Mouse (Mus musculus): ENCODE measurements around the gene Wdr89. TPM values are rescaled to one million over a fixed set of nuclear protein-coding genes. Genes with fewer than 3 reads are reported as not detected.

Wdr89 gene
- polyA plus RNA-seq, 1 experiment, result not detected

- 91% methylated on average over 2 of the region's 2 CpGs for WGBS
- Histone ChIP-seq H3K4me3 (ENCODE audit: insufficient read depth, low read depth, low read length) (no peak overlapping the region), H3K4me1 (ENCODE audit: control insufficient read depth, insufficient read depth, low read length) (no peaks in the 10 kb centered on the region), H3K27ac (ENCODE audit: insufficient read depth, low read depth, low read length) (no peak overlapping the region)
- TF ChIP-seq CTCF (IDR thresholded peaks at IDR 0.05; ENCODE audit: insufficient read depth, low read depth, low read length) (no peak), POLR2A (IDR thresholded peaks at IDR 0.05; ENCODE audit: insufficient read depth, low read depth, low read length) (no peak)
Measured at GRCm38 (mm10) chr12:75638345-75638744, 31.0 kb downstream of the Wdr89 start.

GRCm38 (mm10) chr12:75637103-75637502 is 32.2 kb downstream of the Wdr89 start:
- no peak overlapping the region for H3K4me3 ChIP-seq (ENCODE audit: insufficient read depth, low read depth, low read length)
- TF ChIP-seq CTCF (IDR thresholded peaks at IDR 0.05; ENCODE audit: insufficient read depth, low read depth, low read length) (no peak), POLR2A (IDR thresholded peaks at IDR 0.05; ENCODE audit: insufficient read depth, low read depth, low read length) (no peak)
- WGBS, result 92% methylated on average over 3 of the region's 3 CpGs
- H3K27ac ChIP-seq (ENCODE audit: insufficient read depth, low read depth, low read length), result no peak overlapping the region
- H3K4me1 ChIP-seq (ENCODE audit: control insufficient read depth, insufficient read depth, low read length), result no peaks in the 10 kb centered on the region

GRCm38 (mm10) chr12:75635771-75636430 is 33.4 kb downstream of the Wdr89 start:
- Histone ChIP-seq H3K4me3 (ENCODE audit: insufficient read depth, low read depth, low read length) (no peak overlapping the region), H3K27ac (ENCODE audit: insufficient read depth, low read depth, low read length) (no peak overlapping the region), H3K4me1 (ENCODE audit: control insufficient read depth, insufficient read depth, low read length) (no peaks in the 10 kb centered on the region)
- TF ChIP-seq CTCF (IDR thresholded peaks at IDR 0.05; ENCODE audit: insufficient read depth, low read depth, low read length), result no peak
- TF ChIP-seq POLR2A (IDR thresholded peaks at IDR 0.05; ENCODE audit: insufficient read depth, low read depth, low read length), result no peak
- 96% methylated on average over 10 of the region's 10 CpGs for WGBS

- no peaks in the 10 kb centered on the region for H3K4me1 ChIP-seq (ENCODE audit: control insufficient read depth, insufficient read depth, low read length)
- TF ChIP-seq POLR2A (IDR thresholded peaks at IDR 0.05; ENCODE audit: insufficient read depth, low read depth, low read length) (no peak), CTCF (IDR thresholded peaks at IDR 0.05; ENCODE audit: insufficient read depth, low read depth, low read length) (no peak)
- no peak overlapping the region for H3K4me3 ChIP-seq (ENCODE audit: insufficient read depth, low read depth, low read length)
- WGBS, result 59% methylated on average over 1 of the region's 1 CpGs
- no peak overlapping the region for H3K27ac ChIP-seq (ENCODE audit: insufficient read depth, low read depth, low read length)
Measured at GRCm38 (mm10) chr12:75629618-75630017, 39.7 kb downstream of the Wdr89 start.

GRCm38 (mm10) chr12:75623292-75623691 is 46.0 kb downstream of the Wdr89 start:
- no peaks in the 10 kb centered on the region for H3K4me1 ChIP-seq (ENCODE audit: control insufficient read depth, insufficient read depth, low read length)
- 90% methylated on average over 5 of the region's 5 CpGs for WGBS
- H3K27ac ChIP-seq (ENCODE audit: insufficient read depth, low read depth, low read length), result no peak overlapping the region
- TF ChIP-seq POLR2A (IDR thresholded peaks at IDR 0.05; ENCODE audit: insufficient read depth, low read depth, low read length) (no peak), CTCF (IDR thresholded peaks at IDR 0.05; ENCODE audit: insufficient read depth, low read depth, low read length) (no peak)
- H3K4me3 ChIP-seq (ENCODE audit: insufficient read depth, low read depth, low read length), result no peak overlapping the region

GRCm38 (mm10) chr12:75622835-75623234 is 46.5 kb downstream of the Wdr89 start:
- Histone ChIP-seq H3K27ac (ENCODE audit: insufficient read depth, low read depth, low read length) (no peak overlapping the region), H3K4me1 (ENCODE audit: control insufficient read depth, insufficient read depth, low read length) (no peaks in the 10 kb centered on the region), H3K4me3 (ENCODE audit: insufficient read depth, low read depth, low read length) (no peak overlapping the region)
- 65% methylated on average over 3 of the region's 3 CpGs for WGBS
- no peak for TF ChIP-seq CTCF (IDR thresholded peaks at IDR 0.05; ENCODE audit: insufficient read depth, low read depth, low read length)
- no peak for TF ChIP-seq POLR2A (IDR thresholded peaks at IDR 0.05; ENCODE audit: insufficient read depth, low read depth, low read length)

- no peak for TF ChIP-seq CTCF (IDR thresholded peaks at IDR 0.05; ENCODE audit: insufficient read depth, low read depth, low read length)
- no peak for TF ChIP-seq POLR2A (IDR thresholded peaks at IDR 0.05; ENCODE audit: insufficient read depth, low read depth, low read length)
- no peak overlapping the region for H3K27ac ChIP-seq (ENCODE audit: insufficient read depth, low read depth, low read length)
- 70% methylated on average over 8 of the region's 8 CpGs for WGBS
- H3K4me1 ChIP-seq (ENCODE audit: control insufficient read depth, insufficient read depth, low read length), result peaks cover 3% of the 10 kb centered on the region; the same call in 1 of the 2 replicates
- H3K4me3 ChIP-seq (ENCODE audit: insufficient read depth, low read depth, low read length), result no peak overlapping the region
Measured at GRCm38 (mm10) chr12:75616841-75617240, 52.5 kb downstream of the Wdr89 start.

GRCm38 (mm10) chr12:75616158-75616791 is 53.1 kb downstream of the Wdr89 start:
- no peak for TF ChIP-seq CTCF (IDR thresholded peaks at IDR 0.05; ENCODE audit: insufficient read depth, low read depth, low read length)
- 17% methylated on average over 24 of the region's 24 CpGs for WGBS
- peaks cover 3% of the 10 kb centered on the region; the same call in 1 of the 2 replicates for H3K4me1 ChIP-seq (ENCODE audit: control insufficient read depth, insufficient read depth, low read length)
- H3K27ac ChIP-seq (ENCODE audit: insufficient read depth, low read depth, low read length), result no peak overlapping the region
- no peak overlapping the region for H3K4me3 ChIP-seq (ENCODE audit: insufficient read depth, low read depth, low read length)

- H3K4me1 ChIP-seq (ENCODE audit: control insufficient read depth, insufficient read depth, low read length), result peaks cover 3% of the 10 kb centered on the region; the same call in 1 of the 2 replicates
- TF ChIP-seq POLR2A (IDR thresholded peaks at IDR 0.05; ENCODE audit: insufficient read depth, low read depth, low read length) (no peak), CTCF (IDR thresholded peaks at IDR 0.05; ENCODE audit: insufficient read depth, low read depth, low read length) (no peak)
- no peak overlapping the region for H3K4me3 ChIP-seq (ENCODE audit: insufficient read depth, low read depth, low read length)
- no peak overlapping the region for H3K27ac ChIP-seq (ENCODE audit: insufficient read depth, low read depth, low read length)
- 45% methylated on average over 3 of the region's 3 CpGs for WGBS
Measured at GRCm38 (mm10) chr12:75615556-75615955, 53.8 kb downstream of the Wdr89 start.

All from olfactory bulb, adult 2 months (tissue).